Mouse (Mus musculus) liver, embryonic 12.5 days (tissue): ENCODE data around the gene Tarsl2. TPM values are rescaled to one million over a fixed set of nuclear protein-coding genes. Genes with fewer than 3 reads are reported as not detected.

Source experiments
- ATAC-seq: fragments of 200-750 bp; cut with Nextera tagmentation; 2 replicates; pipeline ENCODE4 v1.8.0; 2017; ENCODE audit warnings: moderate number of reproducible peaks, mild to moderate bottlenecking, moderate library complexity
- H3K27ac ChIP-seq: fragments of 300-500 bp; sonication (generic); 2 replicates; pipeline ENCODE4 v1.5.1; 2016; ENCODE audit warnings: mild to moderate bottlenecking
- H3K27me3 ChIP-seq: fragments of 300-500 bp; sonication (generic); replicated peaks from 2 replicates; pipeline ENCODE4 v1.6.1; 2016; ENCODE audit warnings: mild to moderate bottlenecking, moderate library complexity
- H3K36me3 ChIP-seq: fragments of 300-500 bp; sonication (generic); 2 replicates; pipeline ENCODE4 v1.6.1; 2016; ENCODE audit warnings: mild to moderate bottlenecking, moderate library complexity
- H3K4me1 ChIP-seq: fragments of 300-500 bp; sonication (generic); 2 replicates; pipeline ENCODE4 v1.6.1; 2016
- H3K4me2 ChIP-seq: fragments of 300-500 bp; sonication (generic); 2 replicates; pipeline ENCODE4 v1.6.1; 2016; ENCODE audit warnings: mild to moderate bottlenecking, moderate library complexity
- H3K4me3 ChIP-seq: fragments of 300-500 bp; sonication (generic); 2 replicates; pipeline ENCODE4 v1.5.1; 2016; ENCODE audit warnings: mild to moderate bottlenecking, moderate library complexity
- H3K9ac ChIP-seq: fragments of 300-500 bp; sonication (generic); 2 replicates; pipeline ENCODE4 v1.6.1; 2016; ENCODE audit warnings: mild to moderate bottlenecking, moderate library complexity
- H3K9me3 ChIP-seq: fragments of 300-500 bp; sonication (generic); replicated peaks from 2 replicates; pipeline ENCODE4 v1.6.1; 2016; ENCODE audit warnings: mild to moderate bottlenecking, moderate library complexity
- WGBS: fragments of 180-500 bp; shearing (Covaris S2); methylation state at CpG from one replicate; pipeline ENCODE4 v1.1.7; 2016; ENCODE audit not compliant: insufficient replicate concordance; 5-methylcytosine and 5-hydroxymethylcytosine counted together
- polyA plus RNA-seq: library from polyadenylated mRNA; unstranded; fragments of >200 nt; fragmentation: Nextera tagmentation; extraction: Ambion mirVana; gene quantifications from 2 replicates; pipeline ENCODE4 v1.2.1, GENCODE M21; 2016

Tarsl2 gene
- 32.5 and 33.9 TPM in 2 replicates for polyA plus RNA-seq

DNA sequence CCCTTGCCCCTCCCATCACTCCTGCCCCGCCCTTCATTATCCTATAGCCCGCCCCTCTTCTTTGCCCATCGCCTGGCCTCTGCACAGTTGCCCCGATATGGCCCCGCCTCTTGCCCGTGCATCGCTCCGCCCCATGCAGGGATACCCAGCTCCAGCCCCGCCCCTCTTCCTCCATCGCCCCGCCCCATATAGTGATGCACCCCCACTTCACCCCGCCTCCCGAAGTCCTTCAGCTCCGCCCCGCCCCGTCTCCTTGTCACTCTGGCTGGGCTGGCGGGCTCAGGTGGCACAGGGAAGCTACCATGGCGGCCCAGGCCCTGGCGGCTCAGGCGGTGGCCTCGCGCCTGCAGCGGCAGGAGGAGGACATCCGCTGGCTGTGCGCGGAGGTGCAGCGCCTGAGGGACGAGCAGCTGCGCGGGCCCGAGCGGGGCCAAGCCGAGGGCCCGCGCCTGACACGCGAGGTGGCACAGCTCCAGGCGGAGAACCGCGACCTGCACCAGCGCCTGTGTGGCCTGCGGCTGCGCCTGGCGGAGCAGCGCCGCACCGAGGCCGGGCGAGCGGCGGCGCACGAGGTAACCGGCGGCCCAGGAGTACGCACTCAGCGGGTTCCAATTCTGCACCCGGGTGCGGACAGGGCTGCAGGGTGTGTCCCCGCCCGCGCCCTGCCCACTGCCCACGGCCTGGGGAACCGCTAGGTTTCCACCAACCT lies at the start of gene Tarsl2:
Gene Tarsl2 (plus strand): TSS at position 256 of the 709 bp plus-strand sequence.
- H3K27ac ChIP-seq = peak within 1 kb of the TSS; percentile 96
- no peaks in the 10 kb centered on the region for H3K9me3 ChIP-seq
- peak within 1 kb of the TSS; percentile 83 for H3K4me3 ChIP-seq
- no peaks in the 10 kb centered on the region; the same call in 1 of the 2 replicates for H3K27me3 ChIP-seq
- peaks cover 32% of the 10 kb centered on the region for H3K36me3 ChIP-seq
- peak within 1 kb of the TSS; percentile 92 for H3K9ac ChIP-seq
- peak within 1 kb of the TSS; percentile 97 for H3K4me2 ChIP-seq
- peak; percentile 88 for ATAC-seq
- 2% methylated on average over 64 of the region's 64 CpGs for WGBS
- peaks cover 59% of the 10 kb centered on the region for H3K4me1 ChIP-seq

DNA sequence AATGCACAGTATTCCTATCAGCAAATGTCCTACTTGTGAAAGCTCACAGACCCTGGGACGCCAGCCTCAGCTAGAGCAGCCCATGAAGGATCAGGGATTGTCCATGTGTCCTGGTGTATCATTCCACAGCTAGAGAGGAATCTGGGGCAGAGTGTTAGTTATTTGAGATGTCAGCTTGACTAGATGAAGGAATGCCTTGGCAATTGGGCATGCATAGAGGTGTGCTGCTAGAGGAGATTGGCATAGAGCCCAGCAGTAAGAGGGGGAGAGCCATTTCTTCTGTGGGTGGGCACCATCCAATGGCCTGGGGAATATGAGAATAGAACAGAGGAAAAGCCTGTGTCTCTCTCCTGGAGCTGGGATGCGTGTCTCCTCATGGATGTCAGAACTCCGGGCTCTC lies 38.6 kb upstream of the Tarsl2 start:
- no peaks in the 10 kb centered on the region for H3K27me3 ChIP-seq
- WGBS = 66% methylated on average over 3 of the region's 3 CpGs
- no peak overlapping the region for H3K27ac ChIP-seq
- ATAC-seq = no peak
- no peaks in the 10 kb centered on the region for H3K36me3 ChIP-seq
- H3K9me3 ChIP-seq = no peaks in the 10 kb centered on the region
- H3K4me3 ChIP-seq = no peak overlapping the region
- H3K9ac ChIP-seq = no peak overlapping the region
- no peaks in the 10 kb centered on the region for H3K4me1 ChIP-seq
- H3K4me2 ChIP-seq = no peak overlapping the region

DNA sequence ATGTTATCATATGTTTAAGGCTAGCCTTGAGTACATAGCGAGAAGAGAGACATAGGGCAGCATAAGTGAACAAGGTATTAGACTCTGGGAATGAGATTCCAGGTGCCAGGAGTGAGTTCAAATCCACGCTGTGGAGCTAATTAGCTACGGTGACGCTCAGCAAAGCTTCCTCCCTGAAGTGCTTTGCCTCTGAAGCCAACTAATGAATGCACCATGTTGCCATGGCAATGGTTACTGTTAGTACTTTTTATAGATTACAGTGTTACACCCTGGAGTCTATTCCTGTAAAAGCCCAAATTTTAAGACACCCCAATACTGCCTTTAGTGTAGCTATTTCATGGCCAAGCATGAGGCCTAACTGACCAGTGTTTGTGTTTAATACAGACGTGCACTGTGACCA lies 37.7 kb upstream of the Tarsl2 start:
- no peaks in the 10 kb centered on the region for H3K27me3 ChIP-seq
- WGBS = 56% methylated on average over 5 of the region's 5 CpGs
- H3K36me3 ChIP-seq = no peaks in the 10 kb centered on the region
- no peak overlapping the region for H3K4me2 ChIP-seq
- no peak overlapping the region for H3K9ac ChIP-seq
- no peaks in the 10 kb centered on the region for H3K9me3 ChIP-seq
- H3K27ac ChIP-seq = no peak overlapping the region
- H3K4me1 ChIP-seq = no peaks in the 10 kb centered on the region
- H3K4me3 ChIP-seq = no peak overlapping the region
- no peak for ATAC-seq

DNA sequence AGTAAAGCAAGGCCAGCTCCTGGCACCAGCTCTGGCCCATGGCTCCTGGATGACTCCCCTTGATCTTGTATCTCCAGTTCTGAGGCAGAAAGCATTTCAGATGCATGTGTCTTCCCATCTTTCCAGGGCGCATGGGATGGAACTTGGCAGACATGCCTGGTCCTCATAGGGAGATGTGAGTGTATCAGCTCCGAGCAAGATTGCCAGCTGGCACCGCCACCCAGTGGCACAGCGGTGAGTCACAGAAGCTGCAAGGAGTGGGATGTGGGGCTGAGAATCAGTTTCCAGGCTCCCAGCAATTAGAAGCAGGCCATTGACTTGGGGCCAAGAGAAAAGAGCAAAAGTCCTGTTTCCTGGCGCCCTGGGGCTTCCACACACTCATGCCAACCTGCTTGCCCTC lies 34.5 kb upstream of the Tarsl2 start:
- no peaks in the 10 kb centered on the region for H3K27me3 ChIP-seq
- H3K4me2 ChIP-seq = no peak overlapping the region
- no peaks in the 10 kb centered on the region for H3K36me3 ChIP-seq
- H3K4me1 ChIP-seq = no peaks in the 10 kb centered on the region
- no peak overlapping the region for H3K9ac ChIP-seq
- ATAC-seq = no peak
- WGBS = 56% methylated on average over 5 of the region's 5 CpGs
- H3K4me3 ChIP-seq = no peak overlapping the region
- no peak overlapping the region for H3K27ac ChIP-seq
- no peaks in the 10 kb centered on the region for H3K9me3 ChIP-seq

DNA sequence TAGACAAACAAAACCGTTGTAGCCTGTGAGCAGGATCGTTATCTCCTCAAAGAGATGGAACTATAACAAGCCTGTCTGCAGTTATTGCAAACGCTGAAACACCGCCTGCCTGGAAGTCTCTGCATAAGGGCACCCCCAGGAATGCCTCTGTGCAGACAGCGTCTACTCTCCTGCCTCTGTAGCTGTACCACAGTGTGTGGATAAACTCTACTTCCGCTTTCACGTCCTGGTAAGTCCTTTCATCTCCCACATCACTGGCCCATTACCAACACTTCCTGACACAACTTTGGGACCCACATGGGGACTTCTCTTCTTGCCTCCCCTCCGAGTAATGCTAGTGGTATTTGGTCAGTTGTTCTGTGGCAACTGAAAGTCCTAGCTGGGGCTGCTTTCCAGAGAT lies 34.0 kb upstream of the Tarsl2 start:
- H3K4me3 ChIP-seq = no peak overlapping the region
- H3K9me3 ChIP-seq = no peaks in the 10 kb centered on the region
- H3K27me3 ChIP-seq = no peaks in the 10 kb centered on the region
- H3K9ac ChIP-seq = no peak overlapping the region
- no peak overlapping the region for H3K27ac ChIP-seq
- H3K4me2 ChIP-seq = no peak overlapping the region
- H3K4me1 ChIP-seq = no peaks in the 10 kb centered on the region
- ATAC-seq = no peak
- H3K36me3 ChIP-seq = no peaks in the 10 kb centered on the region
- WGBS = 52% methylated on average over 8 of the region's 8 CpGs

DNA sequence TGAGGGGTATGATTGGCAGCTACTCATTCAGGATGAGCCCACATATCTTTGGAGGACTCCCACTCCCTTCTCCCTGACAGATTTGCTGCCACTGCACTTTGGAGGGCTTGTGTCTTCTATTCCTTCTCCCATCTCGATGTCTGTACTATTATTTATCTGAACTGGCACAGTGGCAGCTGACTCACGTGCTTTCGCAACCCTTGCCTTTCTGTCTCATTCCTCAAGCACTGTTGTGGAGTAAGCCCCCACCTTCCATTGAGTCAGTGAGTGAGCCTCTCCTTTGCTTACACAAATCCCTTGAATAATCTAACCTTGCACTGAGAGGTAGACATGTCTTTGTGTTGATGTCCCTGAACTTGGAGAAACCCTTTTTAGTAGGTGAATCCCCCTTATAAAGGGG lies 33.4 kb upstream of the Tarsl2 start:
- H3K4me1 ChIP-seq = no peaks in the 10 kb centered on the region
- no peak for ATAC-seq
- H3K4me2 ChIP-seq = no peak overlapping the region
- H3K9ac ChIP-seq = no peak overlapping the region
- H3K4me3 ChIP-seq = no peak overlapping the region
- H3K36me3 ChIP-seq = no peaks in the 10 kb centered on the region
- H3K27me3 ChIP-seq = no peaks in the 10 kb centered on the region
- H3K9me3 ChIP-seq = no peaks in the 10 kb centered on the region
- no peak overlapping the region for H3K27ac ChIP-seq
- 55% methylated on average over 3 of the region's 3 CpGs for WGBS

DNA sequence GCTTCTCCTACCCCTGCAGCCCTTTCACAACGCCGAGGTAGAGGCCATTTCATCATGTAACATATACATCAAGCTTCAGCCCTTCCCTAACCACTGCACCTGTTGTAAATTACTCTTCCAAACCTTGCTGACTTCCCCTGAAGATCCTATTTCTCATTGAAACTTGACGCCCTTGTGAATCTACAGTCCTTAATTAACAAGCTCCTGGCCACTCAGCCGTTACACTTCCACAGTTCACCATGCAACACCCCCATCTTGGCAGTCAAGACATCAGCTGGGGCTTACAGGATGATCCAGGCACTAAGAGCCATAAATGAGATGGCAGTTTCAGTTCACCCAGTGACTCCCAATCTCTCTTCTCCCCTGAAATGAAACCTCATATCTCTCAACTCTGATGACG lies 31.0 kb upstream of the Tarsl2 start:
- H3K9ac ChIP-seq = no peak overlapping the region
- no peaks in the 10 kb centered on the region for H3K9me3 ChIP-seq
- no peaks in the 10 kb centered on the region for H3K4me1 ChIP-seq
- ATAC-seq = no peak
- H3K36me3 ChIP-seq = no peaks in the 10 kb centered on the region
- no peak overlapping the region for H3K4me3 ChIP-seq
- no peak overlapping the region for H3K27ac ChIP-seq
- no peaks in the 10 kb centered on the region for H3K27me3 ChIP-seq
- WGBS = 60% methylated on average over 5 of the region's 5 CpGs
- H3K4me2 ChIP-seq = no peak overlapping the region

DNA sequence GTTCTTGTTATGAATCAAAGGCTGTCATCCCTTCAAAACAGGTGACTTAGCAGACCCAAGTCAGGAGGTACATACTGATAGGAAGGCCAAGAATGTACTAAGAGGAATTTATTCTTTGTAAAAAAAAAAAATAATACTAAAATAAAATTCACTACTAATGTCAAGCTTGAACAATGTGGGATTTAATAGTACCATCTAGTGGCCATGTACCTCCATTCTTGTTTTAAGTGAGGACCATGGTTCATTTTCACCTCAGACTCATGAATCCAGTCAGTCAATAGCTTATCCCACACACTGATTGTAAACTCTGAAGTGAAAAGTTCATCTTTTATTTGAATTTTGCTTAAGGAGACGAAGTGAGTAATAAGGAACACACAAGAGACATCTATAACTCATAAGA lies 25.9 kb upstream of the Tarsl2 start:
- no peaks in the 10 kb centered on the region for H3K27me3 ChIP-seq
- no peaks in the 10 kb centered on the region for H3K36me3 ChIP-seq
- H3K4me2 ChIP-seq = no peak overlapping the region
- H3K4me1 ChIP-seq = no peaks in the 10 kb centered on the region
- H3K27ac ChIP-seq = no peak overlapping the region
- ATAC-seq = no peak
- WGBS = 65% methylated on average over 1 of the region's 1 CpGs
- H3K9me3 ChIP-seq = no peaks in the 10 kb centered on the region
- H3K9ac ChIP-seq = no peak overlapping the region
- no peak overlapping the region for H3K4me3 ChIP-seq

DNA sequence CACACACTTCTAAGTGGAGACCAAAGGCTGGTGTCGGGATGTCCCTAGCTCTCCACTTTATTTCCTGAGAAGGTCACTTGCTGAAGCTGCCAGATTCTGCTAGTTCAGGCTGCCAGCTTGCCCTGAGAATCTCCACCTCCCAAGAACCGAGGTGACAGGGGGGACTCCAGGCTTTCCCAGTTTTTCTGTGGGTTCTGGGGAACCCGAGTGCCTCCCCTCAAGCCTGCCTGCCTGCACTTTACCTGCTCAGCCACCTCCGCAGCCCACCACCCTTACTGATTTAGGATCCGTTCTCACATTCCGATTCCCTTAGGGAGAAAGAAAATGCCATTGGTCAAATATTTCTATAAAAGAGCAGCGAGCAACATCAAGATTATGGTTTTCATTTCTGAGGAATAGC lies 24.0 kb upstream of the Tarsl2 start:
- H3K36me3 ChIP-seq = no peaks in the 10 kb centered on the region
- H3K4me2 ChIP-seq = no peak overlapping the region
- ATAC-seq = no peak
- no peak overlapping the region for H3K4me3 ChIP-seq
- H3K27me3 ChIP-seq = no peaks in the 10 kb centered on the region
- H3K4me1 ChIP-seq = no peaks in the 10 kb centered on the region
- H3K9me3 ChIP-seq = no peaks in the 10 kb centered on the region
- WGBS = 65% methylated on average over 7 of the region's 7 CpGs
- no peak overlapping the region for H3K27ac ChIP-seq
- H3K9ac ChIP-seq = no peak overlapping the region

DNA sequence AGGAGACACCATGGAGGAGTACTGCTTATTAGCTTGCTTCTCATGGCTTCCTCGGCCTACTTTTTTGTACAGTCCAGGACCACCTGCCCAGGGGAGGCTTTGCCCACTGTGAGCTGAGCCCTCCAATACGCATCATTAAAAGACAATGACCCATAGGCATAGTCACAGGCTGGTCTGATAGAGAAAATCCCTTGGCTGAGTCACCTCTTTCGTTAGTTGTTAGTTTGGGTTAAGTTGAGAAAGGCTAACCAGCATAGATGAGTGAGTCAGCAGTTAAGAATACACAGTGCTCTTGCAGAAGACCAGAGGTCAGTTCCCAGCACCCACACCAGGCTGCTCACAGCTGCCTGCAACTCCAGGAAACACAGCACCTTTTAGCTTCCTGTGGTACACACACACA lies 21.4 kb upstream of the Tarsl2 start:
- Histone ChIP-seq H3K9ac (no peak overlapping the region), H3K4me2 (no peak overlapping the region), H3K27ac (no peak overlapping the region), H3K36me3 (no peaks in the 10 kb centered on the region), H3K4me1 (no peaks in the 10 kb centered on the region), H3K9me3 (no peaks in the 10 kb centered on the region), H3K27me3 (no peaks in the 10 kb centered on the region), H3K4me3 (no peak overlapping the region)
- 74% methylated on average over 3 of the region's 3 CpGs for WGBS
- ATAC-seq = no peak

DNA sequence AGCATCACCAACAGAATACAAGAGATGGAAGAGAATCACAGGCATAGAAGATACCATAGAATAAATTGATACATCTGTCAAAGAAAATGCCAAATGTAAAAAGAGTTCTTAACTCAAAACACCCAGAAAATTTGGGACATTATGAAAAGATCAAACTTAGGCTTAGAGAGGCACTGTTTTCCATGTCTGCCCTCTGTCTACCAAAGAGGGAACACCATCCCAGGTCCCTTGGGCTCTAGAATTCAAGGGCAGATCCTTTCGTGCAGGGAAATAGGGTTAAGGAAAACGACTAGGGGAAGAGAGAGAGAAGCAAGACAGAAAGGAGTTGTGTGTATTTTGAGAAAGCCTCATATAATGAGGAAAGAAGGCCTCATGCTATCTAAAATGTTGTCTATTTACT lies 19.2 kb upstream of the Tarsl2 start:
- Histone ChIP-seq H3K4me3 (no peak overlapping the region), H3K27me3 (no peaks in the 10 kb centered on the region), H3K27ac (no peak overlapping the region), H3K9me3 (no peaks in the 10 kb centered on the region), H3K4me1 (no peaks in the 10 kb centered on the region), H3K9ac (no peak overlapping the region), H3K4me2 (no peak overlapping the region), H3K36me3 (no peaks in the 10 kb centered on the region)
- ATAC-seq = no peak
- WGBS = 28% methylated on average over 2 of the region's 2 CpGs

DNA sequence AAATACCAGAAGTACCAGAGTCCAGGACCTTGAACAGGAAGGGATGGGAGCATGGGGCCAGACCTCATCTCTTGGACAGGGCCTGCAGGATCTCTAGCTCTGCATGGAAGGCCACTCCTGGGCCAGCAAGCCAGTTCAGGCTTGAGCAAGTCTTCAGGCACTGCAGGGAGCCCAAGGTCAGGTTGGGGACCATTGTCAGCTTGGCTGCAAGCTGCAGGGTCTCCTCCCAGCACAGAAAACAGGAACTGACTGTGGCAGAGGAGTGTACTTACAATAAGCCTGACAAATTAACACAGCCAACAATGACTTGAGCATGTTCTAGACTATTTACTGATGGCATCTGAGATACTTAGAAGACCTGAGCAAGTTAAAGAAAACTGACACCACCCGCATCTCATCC lies 14.9 kb upstream of the Tarsl2 start:
- no peak overlapping the region for H3K27ac ChIP-seq
- no peaks in the 10 kb centered on the region for H3K9me3 ChIP-seq
- no peak overlapping the region for H3K9ac ChIP-seq
- ATAC-seq = no peak
- no peak overlapping the region for H3K4me2 ChIP-seq
- WGBS = 80% methylated on average over 1 of the region's 1 CpGs
- H3K4me3 ChIP-seq = no peak overlapping the region
- H3K36me3 ChIP-seq = no peaks in the 10 kb centered on the region
- H3K4me1 ChIP-seq = no peaks in the 10 kb centered on the region
- no peaks in the 10 kb centered on the region; the same call in 1 of the 2 replicates for H3K27me3 ChIP-seq

DNA sequence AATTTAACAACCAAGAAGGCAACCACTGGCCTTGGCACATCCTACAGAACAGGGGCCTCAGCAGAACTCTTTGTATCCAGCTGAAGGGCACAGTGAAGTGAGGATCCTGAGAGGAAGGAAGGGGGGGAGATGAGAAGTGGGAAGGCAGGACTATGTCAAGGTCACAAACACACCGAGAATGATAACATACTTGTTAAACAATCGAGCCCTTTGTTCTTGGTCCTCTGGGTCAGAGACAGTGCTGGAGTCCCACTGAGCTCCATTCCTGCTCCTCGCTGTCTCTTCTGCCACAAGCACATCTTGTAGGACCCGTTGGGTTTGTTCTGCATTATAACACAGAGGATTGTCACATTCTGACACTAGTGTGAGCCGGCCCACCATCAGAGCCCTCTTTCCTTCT lies 14.0 kb upstream of the Tarsl2 start:
- Histone ChIP-seq H3K9me3 (no peaks in the 10 kb centered on the region), H3K36me3 (no peaks in the 10 kb centered on the region), H3K27me3 (no peaks in the 10 kb centered on the region; the same call in 1 of the 2 replicates), H3K9ac (no peak overlapping the region), H3K4me1 (no peaks in the 10 kb centered on the region), H3K27ac (no peak overlapping the region), H3K4me2 (no peak overlapping the region), H3K4me3 (no peak overlapping the region)
- ATAC-seq = no peak
- WGBS = 61% methylated on average over 5 of the region's 5 CpGs
